Mouse (Mus musculus) small intestine, adult 2 months (tissue): ENCODE data around the gene Luc7l2. TPM values are rescaled to one million over a fixed set of nuclear protein-coding genes. Genes with fewer than 3 reads are reported as not detected.

ENCODE experiments used
- H3K27ac ChIP-seq: fragments of 200-500 bp; 2 replicates; pipeline ENCODE4 v1.5.1; 2012; ENCODE audit warnings: low read depth, low read length, control low read depth, inconsistent platforms; ENCODE audit not compliant: insufficient read depth
- H3K27me3 ChIP-seq: fragments of 200-500 bp; 2 replicates; pipeline ENCODE4 v1.6.1; 2012; ENCODE audit warnings: mild to moderate bottlenecking, moderate library complexity, low read length, inconsistent platforms; ENCODE audit not compliant: control insufficient read depth, insufficient read depth
- H3K36me3 ChIP-seq: fragments of 200-500 bp; 2 replicates; pipeline ENCODE4 v1.6.1; 2012; ENCODE audit warnings: mild to moderate bottlenecking, low read length, control low read depth, inconsistent platforms; ENCODE audit not compliant: control insufficient read depth, insufficient read depth
- H3K4me1 ChIP-seq: fragments of 200-500 bp; 2 replicates; pipeline ENCODE4 v1.6.1; 2012; ENCODE audit warnings: low read length, inconsistent platforms, mixed read lengths; ENCODE audit not compliant: control insufficient read depth, insufficient read depth, insufficient read length
- H3K4me3 ChIP-seq: fragments of 200-500 bp; 2 replicates; pipeline ENCODE4 v1.5.1; 2012; ENCODE audit warnings: low read depth, mild to moderate bottlenecking, control low read depth, inconsistent platforms, low read length, moderate library complexity
- CTCF ChIP-seq: fragments of 200-500 bp; IDR thresholded peaks from 2 replicates; pipeline ENCODE4 v1.5.1; 2012; ENCODE audit warnings: low read depth, mild to moderate bottlenecking, control low read depth, inconsistent platforms, low read length, moderate library complexity, mixed read lengths; ENCODE audit not compliant: insufficient replicate concordance, insufficient read length; ENCODE audit errors: extremely low read depth
- POLR2A ChIP-seq: fragments of 200-500 bp; IDR thresholded peaks from 2 replicates; pipeline ENCODE4 v1.6.1; 2012; ENCODE audit warnings: low read depth, mild to moderate bottlenecking, control low read depth, inconsistent platforms, low read length, moderate library complexity
- WGBS: fragments of 180-500 bp; shearing (Covaris S2); methylation state at CpG from one replicate; pipeline ENCODE4 v1.1.7; 2018; 5-methylcytosine and 5-hydroxymethylcytosine counted together
- polyA plus RNA-seq: library from polyadenylated mRNA; depleted of rRNA; stranded (reverse); fragments of >200 nt; gene quantifications from 2 replicates; pipeline ENCODE4 v1.2.3, GENCODE M21; 2012; rRNA removed

Luc7l2 gene
- polyA plus RNA-seq, 1 experiment: 14.7 TPM

DNA sequence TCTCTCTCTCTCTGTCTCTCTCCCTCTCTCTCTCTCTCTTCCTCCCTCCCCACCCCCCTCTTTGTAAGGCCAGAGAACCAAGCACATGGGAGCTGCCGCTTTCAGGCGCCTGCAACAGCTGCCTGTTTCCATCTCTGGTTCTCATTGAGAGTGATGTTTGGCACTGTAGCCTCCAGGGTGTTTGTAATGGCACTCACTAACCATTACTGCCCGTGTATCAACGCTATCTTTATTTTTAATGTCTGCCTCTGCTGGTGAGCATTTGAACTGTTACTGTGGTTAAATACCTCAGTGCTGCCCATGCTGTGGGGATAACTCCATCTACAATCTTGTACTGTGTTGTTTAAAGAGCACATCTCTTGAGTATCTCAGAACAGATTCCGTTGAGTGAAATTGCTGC, 90.5 kb downstream of the Luc7l2 start:
- 43% methylated on average over 5 of the region's 5 CpGs for WGBS
- peaks cover 21% of the 10 kb centered on the region for H3K27me3 ChIP-seq
- no peaks in the 10 kb centered on the region for H3K36me3 ChIP-seq
- no peak overlapping the region for H3K27ac ChIP-seq
- H3K4me3 ChIP-seq: no peak overlapping the region
- TF ChIP-seq CTCF: no peak
- TF ChIP-seq POLR2A: no peak
- H3K4me1 ChIP-seq: peaks cover 6% of the 10 kb centered on the region

DNA sequence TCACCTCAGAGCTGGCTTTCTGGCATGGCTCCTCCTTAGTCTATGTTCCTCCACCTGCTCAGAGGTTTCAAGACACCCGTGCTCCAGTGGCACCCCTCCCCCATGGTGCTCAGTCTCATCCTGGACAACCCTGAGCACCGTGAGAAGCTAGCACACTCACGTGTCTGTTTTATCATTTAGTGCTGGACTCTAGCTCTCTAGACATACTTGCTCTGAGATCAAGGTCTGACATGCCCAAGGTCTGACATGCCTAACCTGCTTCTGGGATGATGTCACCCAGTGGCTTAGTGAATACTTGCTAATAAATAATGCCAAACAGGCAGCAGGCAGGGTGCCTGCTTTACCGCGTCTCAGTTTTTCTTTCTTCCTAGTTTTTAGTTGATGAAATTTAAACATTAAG, 91.5 kb downstream of the Luc7l2 start:
- peaks cover 2% of the 10 kb centered on the region; the same call in 1 of the 2 replicates for H3K4me1 ChIP-seq
- no peak for TF ChIP-seq CTCF
- TF ChIP-seq POLR2A: no peak
- no peak overlapping the region for H3K27ac ChIP-seq
- 35% methylated on average over 5 of the region's 5 CpGs for WGBS
- H3K4me3 ChIP-seq: no peak overlapping the region
- peaks cover 14% of the 10 kb centered on the region for H3K27me3 ChIP-seq
- H3K36me3 ChIP-seq: no peaks in the 10 kb centered on the region

DNA sequence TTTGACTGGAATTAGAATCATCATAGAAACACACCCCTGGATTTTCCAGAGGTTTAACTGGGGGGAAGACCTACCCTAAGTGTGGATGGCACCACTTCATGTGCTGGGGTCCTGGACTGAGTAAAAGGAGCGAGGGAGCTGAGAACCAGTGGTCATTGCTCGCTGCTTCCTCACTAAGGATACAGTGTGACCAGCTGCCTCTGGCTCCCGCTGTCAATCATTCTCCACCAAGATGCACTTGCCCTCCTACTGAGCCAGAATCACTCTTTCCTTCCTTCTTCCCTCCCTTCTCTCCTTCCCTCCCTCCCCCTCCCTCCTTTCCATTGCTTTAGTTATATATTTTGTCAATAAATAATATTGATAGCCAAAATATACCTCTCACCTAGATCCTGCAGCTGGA, 91.9 kb downstream of the Luc7l2 start:
- Histone ChIP-seq H3K4me3 (no peak overlapping the region), H3K36me3 (no peaks in the 10 kb centered on the region), H3K4me1 (peaks cover 2% of the 10 kb centered on the region; the same call in 1 of the 2 replicates), H3K27ac (no peak overlapping the region), H3K27me3 (0 out of 2 replicates have a peak, but pooled peaks cover 11% of the 10 kb centered on the region)
- TF ChIP-seq CTCF (no peak), POLR2A (no peak)
- WGBS: 75% methylated on average over 3 of the region's 3 CpGs

- TF ChIP-seq CTCF (peak; percentile 9; the same call in 1 of the 2 replicates), POLR2A (no peak)
- WGBS: 69% methylated on average over 3 of the region's 3 CpGs
These were observed 98.4 kb downstream of the Luc7l2 start for GRCm38 (mm10) chr6:38649545-38649944.

GRCm38 (mm10) chr6:38650263-38650937, 99.3 kb downstream of the Luc7l2 start:
- Histone ChIP-seq H3K27me3 (no peaks in the 10 kb centered on the region), H3K36me3 (no peaks in the 10 kb centered on the region), H3K4me1 (no peaks in the 10 kb centered on the region), H3K27ac (no peak overlapping the region), H3K4me3 (no peak overlapping the region)
- 38% methylated on average over 14 of the region's 14 CpGs for WGBS
- TF ChIP-seq POLR2A (no peak; the same call in 1 of the 2 replicates), CTCF (peak; percentile 87; the same call in 1 of the 2 replicates)

More at GRCm38 (mm10) chr6:38649545-38649944, 98.4 kb downstream of the Luc7l2 start:
- Histone ChIP-seq H3K27me3 (no peaks in the 10 kb centered on the region), H3K4me1 (no peaks in the 10 kb centered on the region), H3K27ac (no peak overlapping the region), H3K4me3 (no peak overlapping the region), H3K36me3 (no peaks in the 10 kb centered on the region)

Other genes with a start within 250 kb of the Luc7l2 start
- gene Zc3hav1, start 196.7 kb upstream of the Luc7l2 start, polyA plus RNA-seq: 14.9 and 34.7 TPM in 2 replicates
- gene Ttc26, start 169.9 kb upstream of the Luc7l2 start, polyA plus RNA-seq: 0.08 and 0.13 TPM in 2 replicates
- 1.8 and 5.1 TPM in 2 replicates for gene Ubn2, start 117.4 kb upstream of the Luc7l2 start, polyA plus RNA-seq
- 206 and 314 TPM in 2 replicates for gene Fmc1, start 17.8 kb upstream of the Luc7l2 start, polyA plus RNA-seq
- 0.75 and 0.90 TPM in 2 replicates for gene Klrg2, start 85.9 kb downstream of the Luc7l2 start, polyA plus RNA-seq
- gene Clec2l, start 111.7 kb downstream of the Luc7l2 start, polyA plus RNA-seq: 0.41 and 0.53 TPM in 2 replicates